Mouse (Mus musculus): ENCODE data around the gene Gpr137b. TPM values are rescaled to one million over a fixed set of nuclear protein-coding genes. Genes with fewer than 3 reads are reported as not detected.
"Not testable (repeated sequence)": the region's sequence is repeated elsewhere in the genome, so short reads cannot be mapped to it uniquely, and the experiment has no call there.

Gpr137b gene
- total RNA-seq, 1 experiment = 24.8 TPM

DNA sequence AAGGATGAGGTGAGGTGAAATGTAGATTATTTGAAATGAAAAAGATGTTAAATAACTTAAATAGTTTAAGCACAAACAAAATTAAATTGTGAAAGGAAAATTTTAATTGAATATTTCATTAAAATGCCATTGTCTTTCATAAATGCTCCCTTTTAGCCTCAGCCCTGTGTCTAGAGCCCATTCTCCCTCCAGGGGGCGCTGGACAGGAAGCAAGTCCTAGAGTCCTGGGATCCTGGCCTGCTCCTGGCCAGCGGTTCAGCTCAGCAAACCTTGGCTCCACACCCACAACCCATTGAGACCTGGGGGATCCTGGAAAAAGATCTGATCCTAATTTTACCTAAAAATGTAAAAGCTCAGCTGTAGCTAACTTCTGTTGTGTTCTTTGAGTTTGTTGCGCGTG is 44.5 kb downstream of the Gpr137b start:
- Histone ChIP-seq H3K9ac (ENCODE audit: insufficient read depth, low read depth, low read length, poor library complexity, severe bottlenecking) (no peak overlapping the region), H3K36me3 (ENCODE audit: control insufficient read depth, insufficient read depth, low read length, poor library complexity, severe bottlenecking) (no peaks in the 10 kb centered on the region), H3K4me3 (ENCODE audit: insufficient read depth in 1 of 2, low read depth in 1 of 2, low read length in 2 of 2, poor library complexity in 1 of 2, severe bottlenecking in 1 of 2) (no peak overlapping the region), H3K9me3 (ENCODE audit: control insufficient read depth, insufficient read depth, low read depth, low read length) (no peaks in the 10 kb centered on the region), H3K27ac (ENCODE audit: insufficient read depth, low read depth, low read length, poor library complexity, severe bottlenecking) (no peak overlapping the region), H3K4me1 (ENCODE audit: control insufficient read depth in 2 of 2, insufficient read depth in 2 of 2, low read length in 2 of 2, poor library complexity in 1 of 2) (peaks cover 0 to 3% of the 10 kb centered on the region in 2 experiments; a peak in 1 of 4 replicates)
- in situ Hi-C loops (cut with MboI; ENCODE audit: low sequenced_read_pairs in 2 of 2, unreplicated experiment in 2 of 2) = loop anchor here in 1 of 2 experiments (25.0 kb wide), 1 partner anchor 762 kb away; no protein-coding TSS in a partner anchor
- TF ChIP-seq CHD2 (IDR thresholded peaks at IDR 0.05; ENCODE audit: low read depth, low read length) = no peak
- TF ChIP-seq ZNF384 (IDR thresholded peaks at IDR 0.05; ENCODE audit: low read depth, low read length) = no peak
- TF ChIP-seq MAFK (IDR thresholded peaks at IDR 0.05; ENCODE audit: insufficient read depth, low read depth, low read length) = no peak
- no peak for TF ChIP-seq HCFC1 (IDR thresholded peaks at IDR 0.05; ENCODE audit: borderline replicate concordance, insufficient read depth, low read length)
- TF ChIP-seq ZC3H11A (IDR thresholded peaks at IDR 0.05; ENCODE audit: borderline replicate concordance, low read depth, low read length) = no peak
- DNase-seq (ENCODE audit: low read depth, low spot score) = peak; percentile 63

DNA sequence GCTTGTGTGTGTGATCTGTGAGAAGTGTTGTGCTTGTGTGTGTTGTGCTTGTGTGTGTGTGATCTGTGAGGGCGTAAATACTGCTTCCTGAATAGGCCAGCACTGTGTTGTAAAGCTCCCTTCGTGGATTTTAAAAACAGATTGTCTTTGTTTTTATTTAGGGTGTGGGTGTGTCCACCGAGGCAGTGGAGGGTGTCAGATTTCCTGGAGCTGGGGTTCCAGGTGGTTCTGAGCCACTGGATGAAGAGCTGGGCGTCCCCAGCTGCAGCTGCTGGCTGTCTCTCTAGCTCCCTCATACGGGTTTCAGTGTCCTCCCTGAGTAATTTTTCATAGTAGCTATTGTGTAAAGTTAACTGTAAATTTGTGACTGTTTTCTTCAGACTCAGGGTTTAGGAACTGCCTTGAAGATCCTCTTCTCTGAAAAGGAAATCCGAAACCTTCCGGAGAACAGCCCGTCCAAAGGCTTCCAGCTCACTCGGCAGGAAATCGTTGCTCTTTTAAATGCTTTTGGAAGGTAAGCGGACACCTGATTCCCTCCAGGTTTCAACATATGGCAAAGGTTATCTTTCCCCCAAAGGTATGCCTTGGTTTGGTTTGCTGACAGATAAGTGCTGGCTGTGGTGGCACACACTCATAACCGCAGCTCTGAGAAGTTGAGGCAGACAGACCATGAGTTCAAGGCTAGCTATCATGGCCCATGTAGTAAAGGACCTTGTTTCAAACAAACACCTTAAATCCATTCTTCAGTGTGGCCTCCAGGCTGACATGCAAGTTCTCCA is 46.0 kb downstream of the Gpr137b start:
- peak overlapping the region; percentile 55; the same call in 1 of the 2 replicates for H3K27ac ChIP-seq (ENCODE audit: insufficient read depth, low read depth, low read length, poor library complexity, severe bottlenecking)
- H3K4me3 ChIP-seq (ENCODE audit: insufficient read depth in 1 of 2, low read depth in 1 of 2, low read length in 2 of 2, poor library complexity in 1 of 2, severe bottlenecking in 1 of 2) = peak overlapping the region in 1 of 2 experiments; percentile 9; a peak in 1 of 4 replicates
- not testable (repeated sequence) for H3K9me3 ChIP-seq (ENCODE audit: control insufficient read depth, insufficient read depth, low read depth, low read length); H3K4me1 ChIP-seq (ENCODE audit: control insufficient read depth in 2 of 2, insufficient read depth in 2 of 2, low read length in 2 of 2, poor library complexity in 1 of 2); H3K36me3 ChIP-seq (ENCODE audit: control insufficient read depth, insufficient read depth, low read length, poor library complexity, severe bottlenecking); H3K9ac ChIP-seq (ENCODE audit: insufficient read depth, low read depth, low read length, poor library complexity, severe bottlenecking)
- peak; percentile 40 for DNase-seq (ENCODE audit: low read depth, low spot score)
- in situ Hi-C loops (cut with MboI; ENCODE audit: low sequenced_read_pairs in 2 of 2, unreplicated experiment in 2 of 2) = loop anchor here in 1 of 2 experiments (25.0 kb wide), 1 partner anchor 761 kb away; no protein-coding TSS in a partner anchor

DNA sequence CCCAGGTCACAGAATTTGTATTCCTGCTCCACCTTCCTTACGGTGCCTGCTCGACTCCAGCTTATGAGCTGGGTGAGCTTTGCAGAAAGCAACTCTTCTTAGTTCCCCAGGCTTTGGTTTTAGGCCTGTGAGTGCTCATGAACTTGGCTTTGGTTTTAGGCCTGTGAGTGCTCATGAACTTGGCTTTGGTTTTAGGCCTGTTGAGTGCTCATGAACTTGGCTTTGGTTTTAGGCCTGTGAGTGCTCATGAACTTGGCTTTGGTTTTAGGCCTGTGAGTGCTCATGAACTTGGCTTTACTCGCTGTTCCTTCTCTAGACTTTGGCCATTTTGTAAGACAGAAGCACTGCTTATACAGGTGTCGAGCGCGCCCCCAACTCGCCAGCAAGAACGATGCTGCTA is 56.5 kb downstream of the Gpr137b start:
- not testable (repeated sequence) for H3K9me3 ChIP-seq (ENCODE audit: control insufficient read depth, insufficient read depth, low read depth, low read length); H3K27ac ChIP-seq (ENCODE audit: insufficient read depth, low read depth, low read length, poor library complexity, severe bottlenecking); H3K36me3 ChIP-seq (ENCODE audit: control insufficient read depth, insufficient read depth, low read length, poor library complexity, severe bottlenecking); H3K4me1 ChIP-seq (ENCODE audit: control insufficient read depth in 2 of 2, insufficient read depth in 2 of 2, low read length in 2 of 2, poor library complexity in 1 of 2); H3K9ac ChIP-seq (ENCODE audit: insufficient read depth, low read depth, low read length, poor library complexity, severe bottlenecking); DNase-seq (ENCODE audit: low read depth, low spot score); H3K4me3 ChIP-seq (ENCODE audit: insufficient read depth in 1 of 2, low read depth in 1 of 2, low read length in 2 of 2, poor library complexity in 1 of 2, severe bottlenecking in 1 of 2)
- in situ Hi-C loops (cut with MboI; ENCODE audit: low sequenced_read_pairs in 2 of 2, unreplicated experiment in 2 of 2) = loop anchor here in 1 of 2 experiments (25.0 kb wide), 1 partner anchor 750 kb away; no protein-coding TSS in a partner anchor

GRCm38 (mm10) chr13:13328876-13329275 is 64.9 kb downstream of the Gpr137b start:
- 0 out of 2 replicates have a peak, but pooled peaks have one; percentile 57 for TF ChIP-seq ZC3H11A (IDR thresholded peaks at IDR 0.05; ENCODE audit: borderline replicate concordance, low read depth, low read length)
- TF ChIP-seq ZNF384 (IDR thresholded peaks at IDR 0.05; ENCODE audit: low read depth, low read length) = no peak
- TF ChIP-seq HCFC1 (IDR thresholded peaks at IDR 0.05; ENCODE audit: borderline replicate concordance, insufficient read depth, low read length) = no peak
- DNase-seq (ENCODE audit: low read depth, low spot score) = peak; percentile 77
- Histone ChIP-seq H3K4me3 (ENCODE audit: insufficient read depth in 1 of 2, low read depth in 1 of 2, low read length in 2 of 2, poor library complexity in 1 of 2, severe bottlenecking in 1 of 2) (no peak overlapping the region), H3K36me3 (ENCODE audit: control insufficient read depth, insufficient read depth, low read length, poor library complexity, severe bottlenecking) (no peaks in the 10 kb centered on the region), H3K4me1 (ENCODE audit: control insufficient read depth in 2 of 2, insufficient read depth in 2 of 2, low read length in 2 of 2, poor library complexity in 1 of 2) (no peaks in the 10 kb centered on the region), H3K9me3 (ENCODE audit: control insufficient read depth, insufficient read depth, low read depth, low read length) (no peaks in the 10 kb centered on the region), H3K9ac (ENCODE audit: insufficient read depth, low read depth, low read length, poor library complexity, severe bottlenecking) (no peak overlapping the region), H3K27ac (ENCODE audit: insufficient read depth, low read depth, low read length, poor library complexity, severe bottlenecking) (no peak overlapping the region)
- in situ Hi-C loops (cut with MboI; ENCODE audit: low sequenced_read_pairs in 2 of 2, unreplicated experiment in 2 of 2) = loop anchor here in 1 of 2 experiments (25.0 kb wide), 1 partner anchor 742 kb away; no protein-coding TSS in a partner anchor

Other genes with a start within 250 kb of the Gpr137b start
- gene Prl2c5, start 211.3 kb downstream of the Gpr137b start, total RNA-seq (2012; rRNA removed) = 0.58 TPM in 1 of 2 replicates, not detected in the other
- gene Nid1, start 43.5 kb upstream of the Gpr137b start, total RNA-seq (2012; rRNA removed) = 143 and 152 TPM in 2 replicates
- gene Lyst, start 196.4 kb upstream of the Gpr137b start, total RNA-seq (2012; rRNA removed) = 7.4 and 11.7 TPM in 2 replicates

Data from ES-E14 (cell line).